Mouse (Mus musculus): ENCODE data around the gene Gm7879. TPM values are rescaled to one million over a fixed set of nuclear protein-coding genes. Genes with fewer than 3 reads are reported as not detected.
A peak's percentile ranks its signal among the peaks of the same experiment; 100 is the strongest.

Gene Gm7879
- polyA plus RNA-seq, 1 experiment from 2014 or later = 0.31 TPM

GRCm38 (mm10) chr5:43948748-43949275, 35.9 kb downstream of the Gm7879 start:
- no peak overlapping the region for H3K9ac ChIP-seq
- no peaks in the 10 kb centered on the region for H3K36me3 ChIP-seq
- H3K4me2 ChIP-seq = peak overlapping the region; percentile 67
- peak overlapping the region; percentile 44; the same call in 1 of the 2 replicates for H3K4me3 ChIP-seq (replicated peaks)
- WGBS (ENCODE audit: insufficient replicate concordance) = 9% methylated on average over 8 of the region's 8 CpGs
- peaks cover 7% of the 10 kb centered on the region for H3K27me3 ChIP-seq
- no peak overlapping the region for H3K27ac ChIP-seq
- peaks cover 18% of the 10 kb centered on the region for H3K4me1 ChIP-seq (replicated peaks)
- ATAC-seq (ENCODE audit: low read depth) (no peak), DNase-seq (no peak)
- H3K9me3 ChIP-seq (replicated peaks) = no peaks in the 10 kb centered on the region

GRCm38 (mm10) chr5:43953241-43953640, 40.3 kb downstream of the Gm7879 start:
- no peaks in the 10 kb centered on the region for H3K9me3 ChIP-seq (replicated peaks)
- peaks cover 2% of the 10 kb centered on the region; the same call in 1 of the 2 replicates for H3K27me3 ChIP-seq
- H3K4me3 ChIP-seq (replicated peaks) = no peak overlapping the region
- H3K4me2 ChIP-seq = no peak overlapping the region
- ATAC-seq (ENCODE audit: low read depth) (no peak), DNase-seq (no peak)
- H3K9ac ChIP-seq = no peak overlapping the region
- H3K4me1 ChIP-seq (replicated peaks) = peaks cover 10% of the 10 kb centered on the region
- WGBS (ENCODE audit: insufficient replicate concordance) = 48% methylated on average over 1 of the region's 1 CpGs
- H3K27ac ChIP-seq = no peak overlapping the region
- no peaks in the 10 kb centered on the region for H3K36me3 ChIP-seq

GRCm38 (mm10) chr5:43959884-43960440, 47.0 kb downstream of the Gm7879 start:
- no peaks in the 10 kb centered on the region for H3K4me1 ChIP-seq (replicated peaks)
- no peak overlapping the region for H3K9ac ChIP-seq
- DNase-seq (no peak), ATAC-seq (ENCODE audit: low read depth) (no peak)
- H3K9me3 ChIP-seq (replicated peaks) = no peaks in the 10 kb centered on the region
- H3K36me3 ChIP-seq = no peaks in the 10 kb centered on the region
- WGBS (ENCODE audit: insufficient replicate concordance) = 64% methylated on average over 3 of the region's 3 CpGs
- no peak overlapping the region for H3K4me3 ChIP-seq (replicated peaks)
- no peak overlapping the region for H3K4me2 ChIP-seq
- no peaks in the 10 kb centered on the region for H3K27me3 ChIP-seq
- H3K27ac ChIP-seq = no peak overlapping the region

- no peaks in the 10 kb centered on the region for H3K27me3 ChIP-seq
- no peak for ATAC-seq (ENCODE audit: low read depth)
Observed at GRCm38 (mm10) chr5:43961056-43961455, 48.1 kb downstream of the Gm7879 start.

More at GRCm38 (mm10) chr5:43961056-43961455, 48.1 kb downstream of the Gm7879 start:
- H3K27ac ChIP-seq = no peak overlapping the region
- H3K4me1 ChIP-seq (replicated peaks) = no peaks in the 10 kb centered on the region
- H3K36me3 ChIP-seq = no peaks in the 10 kb centered on the region
- H3K9ac ChIP-seq = no peak overlapping the region
- no peaks in the 10 kb centered on the region for H3K9me3 ChIP-seq (replicated peaks)
- 59% methylated on average over 3 of the region's 3 CpGs for WGBS (ENCODE audit: insufficient replicate concordance)
- no peak overlapping the region for H3K4me3 ChIP-seq (replicated peaks)
- no peak overlapping the region for H3K4me2 ChIP-seq
- DNase-seq = no peak

Other genes with a start within 250 kb of the Gm7879 start
- 0.16 and 0.35 TPM in 2 replicates for gene Bst1, start 94.3 kb upstream of the Gm7879 start, polyA plus RNA-seq (2015; fragmentation: Nextera tagmentation; extraction: Ambion mirVana)
- 22.3 and 28.4 TPM in 2 replicates for gene Fbxl5, start 91.5 kb upstream of the Gm7879 start, polyA plus RNA-seq (2015; fragmentation: Nextera tagmentation; extraction: Ambion mirVana)
- 10.9 and 13.3 TPM in 2 replicates for gene Cd38, start 44.6 kb upstream of the Gm7879 start, polyA plus RNA-seq (2015; fragmentation: Nextera tagmentation; extraction: Ambion mirVana)
- 0.08 TPM in 1 of 2 replicates, not detected in the other for gene Fgfbp1, start 68.6 kb downstream of the Gm7879 start, polyA plus RNA-seq (2015; fragmentation: Nextera tagmentation; extraction: Ambion mirVana)
- 10.3 and 12.0 TPM in 2 replicates for gene Prom1, start 188.9 kb downstream of the Gm7879 start, polyA plus RNA-seq (2015; fragmentation: Nextera tagmentation; extraction: Ambion mirVana)